Mouse (Mus musculus): ENCODE results near the gene Six1.
"Not testable (repeated sequence)": the region's sequence is repeated elsewhere in the genome, so short reads cannot be mapped to it uniquely, and the experiment has no call there.

Gene Six1

DNA sequence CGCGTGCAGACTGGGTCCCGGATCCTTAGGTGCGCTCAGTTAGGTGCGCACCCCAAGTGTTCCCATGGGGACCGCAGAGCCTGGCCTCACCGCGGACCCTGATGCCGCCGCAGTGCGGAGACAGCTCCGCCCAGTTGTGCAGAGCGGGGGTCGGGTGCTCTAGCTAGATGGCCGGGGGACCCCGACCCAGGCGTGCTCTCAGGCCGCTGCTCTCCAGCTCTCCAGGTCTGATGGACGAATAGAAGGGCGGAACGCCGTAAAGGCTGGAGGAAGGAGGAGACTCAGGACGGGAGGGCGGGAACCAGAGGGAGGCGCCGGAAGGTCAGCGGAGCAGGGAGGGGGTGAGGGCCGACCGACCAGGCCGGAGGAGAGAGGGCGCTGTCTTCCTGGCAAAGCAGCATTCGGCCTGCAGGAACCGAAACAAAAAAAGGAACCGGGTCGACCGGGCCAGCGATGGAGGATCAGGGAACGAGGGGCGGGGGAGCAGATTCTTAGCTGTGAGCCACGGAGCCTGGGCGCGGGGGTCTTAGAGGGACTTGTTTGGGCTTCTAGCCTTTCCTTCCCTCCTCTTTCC lies at the start of gene Six1:
Six1 (minus strand) TSS at position 220 of the 574 bp plus-strand sequence.
- no peak for DNase-seq (ENCODE audit: low read depth, low spot score)

DNA sequence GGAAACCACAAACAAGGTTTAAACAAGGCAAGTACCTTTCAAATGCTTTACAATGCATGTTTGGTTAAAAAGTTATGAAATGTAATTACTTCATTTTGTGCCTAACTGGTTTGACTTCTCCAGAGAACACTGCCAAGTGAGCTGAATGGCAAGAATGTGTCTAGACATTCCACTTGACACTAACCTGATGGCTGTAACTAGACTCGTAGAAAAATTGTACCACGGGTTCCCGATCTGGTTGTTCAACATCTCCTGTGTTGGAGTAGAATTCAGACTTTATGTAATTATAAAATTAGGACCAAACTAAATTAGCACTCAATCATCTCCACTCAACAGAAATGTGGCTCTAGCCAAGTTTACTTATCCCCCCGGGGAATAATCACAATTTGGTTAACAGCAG lies 44.9 kb upstream of the Six1 start:
- no peak for DNase-seq (ENCODE audit: low read depth, low spot score)

DNA sequence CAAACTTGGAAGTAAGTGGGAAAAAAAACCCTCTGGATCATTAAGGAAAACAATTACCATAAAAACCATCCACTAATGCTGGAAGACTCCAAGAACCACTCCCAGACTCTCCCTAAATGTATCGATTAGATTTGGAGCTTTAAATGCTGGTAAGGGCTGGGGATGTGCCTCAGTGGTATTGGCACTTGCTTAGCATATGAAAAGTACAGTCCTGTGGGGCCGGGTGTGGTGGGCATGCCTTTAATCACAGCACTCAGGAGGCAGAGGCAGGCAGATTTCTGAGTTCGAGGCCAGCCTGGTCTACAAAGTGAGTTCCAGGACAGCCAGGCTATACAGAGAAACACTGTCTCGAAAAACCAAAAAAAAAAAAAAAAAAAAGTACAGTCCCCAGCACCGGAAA lies 42.5 kb upstream of the Six1 start:
- not testable (repeated sequence) for DNase-seq (ENCODE audit: low read depth, low spot score)

DNA sequence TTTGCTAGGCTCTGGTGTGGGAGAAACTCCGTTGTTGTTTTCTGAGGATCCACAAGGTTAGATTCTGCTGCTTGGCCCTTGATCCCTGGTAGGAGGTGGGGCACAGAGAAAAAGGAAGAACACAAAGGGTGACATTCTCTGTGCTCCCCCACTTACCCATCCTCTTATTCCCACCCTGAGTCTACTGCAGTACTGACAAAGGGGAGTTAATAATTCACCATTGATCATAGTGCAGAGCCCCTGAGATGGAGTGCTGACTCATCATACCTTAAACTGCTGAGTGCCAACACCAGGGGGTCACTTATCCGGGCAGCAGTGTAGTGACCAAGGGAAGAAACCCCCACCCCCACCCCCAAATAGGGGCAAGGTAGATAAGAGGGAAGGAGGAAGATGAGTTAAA lies 40.9 kb upstream of the Six1 start:
- no peak for DNase-seq (ENCODE audit: low read depth, low spot score)

DNA sequence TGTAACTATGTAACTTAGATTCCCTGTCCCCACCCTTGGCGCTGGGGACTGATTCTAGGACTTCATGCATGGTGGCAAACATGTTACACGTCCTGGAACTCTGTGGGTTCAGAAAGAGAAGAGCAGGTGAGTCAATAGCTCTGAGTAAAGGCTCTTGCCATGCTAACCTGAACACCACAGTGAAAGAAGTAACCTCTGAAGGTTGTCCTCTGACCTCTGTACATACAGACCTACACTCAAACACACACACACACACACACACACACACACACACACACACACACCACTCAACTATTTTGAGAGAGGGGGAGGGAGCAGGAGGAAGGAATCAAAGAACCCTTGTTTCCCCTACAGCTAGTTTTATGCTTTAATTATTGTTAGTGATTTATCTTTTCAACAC lies 40.5 kb upstream of the Six1 start:
- no peak for DNase-seq (ENCODE audit: low read depth, low spot score)

DNA sequence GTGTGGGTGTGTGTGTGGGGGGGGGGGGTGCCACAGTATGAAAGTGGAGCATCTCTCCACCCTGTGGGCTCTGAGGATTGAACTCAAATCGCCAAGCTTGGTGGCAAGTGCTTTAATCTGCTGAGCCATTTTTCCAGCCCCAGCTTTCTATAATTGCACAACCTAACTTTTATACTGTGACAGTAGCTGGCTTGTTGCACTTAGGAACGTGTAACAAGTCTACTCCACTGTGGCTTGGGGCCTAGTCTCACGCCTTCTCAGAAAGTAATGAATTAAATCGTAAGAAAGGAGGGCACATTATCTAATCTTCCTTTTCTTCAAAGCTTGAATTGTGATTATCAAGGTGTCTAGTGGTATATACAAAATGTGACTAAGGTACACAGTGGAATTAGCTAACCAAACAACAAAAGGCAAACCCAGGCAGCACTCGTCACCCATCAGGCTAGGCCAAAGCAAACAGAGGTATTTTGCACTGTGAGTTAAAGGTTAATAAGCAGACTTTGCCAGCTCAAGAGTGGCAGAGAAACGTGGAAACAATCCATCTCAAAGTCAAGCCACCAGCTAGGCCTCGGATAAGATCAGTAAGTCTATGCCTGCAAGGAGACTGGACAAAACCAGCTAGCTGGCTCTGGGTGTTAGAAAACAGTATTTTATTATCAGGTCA lies 37.1 kb upstream of the Six1 start:
- DNase-seq (ENCODE audit: low read depth, low spot score), result no peak

DNA sequence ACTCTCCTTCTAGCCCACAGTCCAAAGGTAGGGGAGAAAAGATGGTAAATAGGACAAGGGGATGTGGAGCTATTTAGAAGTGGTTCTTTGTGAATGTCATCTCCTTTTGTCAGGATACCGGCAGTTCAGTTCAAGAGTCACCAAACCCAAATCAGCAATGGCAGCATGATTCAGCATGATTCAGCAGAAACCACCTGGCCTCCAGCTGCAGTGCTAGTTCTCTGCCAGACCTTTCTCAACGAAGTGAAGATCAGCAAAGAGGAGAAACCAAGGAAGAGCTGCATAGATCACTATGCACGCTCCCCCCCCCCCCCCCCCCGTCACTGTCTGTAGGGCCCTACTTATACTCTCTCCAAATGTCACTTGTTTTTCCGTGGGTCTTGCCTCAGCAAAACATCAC lies 35.2 kb upstream of the Six1 start:
- DNase-seq (ENCODE audit: low read depth, low spot score), result no peak

DNA sequence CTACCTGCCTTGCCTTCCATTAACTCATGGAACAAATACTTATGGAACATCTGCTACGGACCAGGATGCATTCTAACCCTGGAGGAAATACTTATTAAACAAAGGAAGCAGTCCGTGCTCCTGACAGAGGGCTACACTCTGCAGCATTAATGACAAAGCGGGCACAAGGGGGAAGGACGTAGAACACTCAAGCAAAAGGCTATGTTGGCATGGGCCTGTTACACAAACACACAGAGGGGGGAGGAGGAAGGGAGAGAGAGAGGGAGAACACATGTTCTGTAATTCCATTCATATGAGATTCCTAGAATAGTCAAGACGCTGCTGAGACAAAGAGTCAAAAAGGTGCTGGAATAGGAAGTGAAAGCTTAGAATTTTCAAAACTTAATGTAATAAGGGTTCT lies 34.8 kb upstream of the Six1 start:
- DNase-seq (ENCODE audit: low read depth, low spot score), result no peak

DNA sequence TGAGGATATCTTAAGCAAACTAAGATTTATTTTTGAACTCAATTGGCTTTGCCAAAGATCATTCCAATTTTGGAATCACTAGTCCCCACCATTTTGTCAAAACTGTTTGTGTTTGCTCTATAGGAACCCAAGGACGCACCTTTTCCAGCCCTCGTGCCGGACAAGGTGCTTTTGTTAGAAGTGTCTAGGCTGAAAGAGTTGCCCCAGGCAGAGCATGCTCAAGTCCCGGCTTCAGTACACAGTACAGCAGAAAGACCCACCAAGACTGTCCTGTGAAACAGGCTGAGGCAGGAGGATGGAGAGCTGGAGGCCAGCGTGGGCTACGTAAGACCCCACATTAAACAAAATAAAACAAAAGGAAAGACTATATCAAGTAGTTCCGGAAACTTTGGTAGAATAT lies 33.4 kb upstream of the Six1 start:
- DNase-seq (ENCODE audit: low read depth, low spot score), result no peak

DNA sequence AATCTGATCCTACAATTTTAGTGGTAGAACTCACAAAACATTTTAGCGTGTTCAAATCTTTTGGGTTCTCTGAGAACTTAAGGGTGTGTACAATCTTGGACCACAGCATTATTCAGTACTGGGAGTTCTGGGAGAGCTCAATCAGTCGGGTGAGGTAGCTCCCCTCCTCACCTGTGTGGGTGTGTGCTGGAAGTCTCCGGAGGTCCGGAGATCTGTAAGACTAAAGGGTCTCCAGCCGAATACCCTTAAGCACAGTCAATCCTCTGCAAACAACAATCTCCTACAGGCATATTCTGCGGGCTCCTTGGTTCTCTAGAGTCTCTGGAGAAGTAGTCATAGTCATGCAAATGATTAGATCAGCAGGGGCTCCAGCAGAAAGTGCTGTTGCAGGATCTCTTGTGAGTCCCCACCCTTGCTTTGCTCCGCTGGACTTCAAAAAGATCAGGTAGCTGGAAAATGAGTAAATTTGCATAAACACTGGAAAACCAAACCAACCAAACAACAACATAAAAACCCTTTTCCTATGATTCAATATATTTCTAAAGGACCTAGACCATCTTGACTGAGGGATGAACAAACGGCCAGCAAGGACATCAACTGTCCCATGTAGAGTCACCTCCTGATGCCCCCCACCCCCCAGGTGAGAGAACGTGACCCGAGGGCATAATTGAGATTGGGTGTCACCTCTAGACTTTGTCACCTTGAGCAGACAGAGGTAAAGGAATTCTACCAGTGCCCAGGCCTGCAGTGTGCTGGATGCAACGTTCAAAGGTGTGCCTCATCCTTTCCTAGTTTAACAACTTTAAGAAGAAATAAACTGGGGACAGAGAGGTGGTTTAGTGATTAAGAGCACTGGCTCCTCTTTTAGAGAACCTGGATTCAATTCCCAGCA lies 32.3 kb upstream of the Six1 start:
- no peak for DNase-seq (ENCODE audit: low read depth, low spot score)

DNA sequence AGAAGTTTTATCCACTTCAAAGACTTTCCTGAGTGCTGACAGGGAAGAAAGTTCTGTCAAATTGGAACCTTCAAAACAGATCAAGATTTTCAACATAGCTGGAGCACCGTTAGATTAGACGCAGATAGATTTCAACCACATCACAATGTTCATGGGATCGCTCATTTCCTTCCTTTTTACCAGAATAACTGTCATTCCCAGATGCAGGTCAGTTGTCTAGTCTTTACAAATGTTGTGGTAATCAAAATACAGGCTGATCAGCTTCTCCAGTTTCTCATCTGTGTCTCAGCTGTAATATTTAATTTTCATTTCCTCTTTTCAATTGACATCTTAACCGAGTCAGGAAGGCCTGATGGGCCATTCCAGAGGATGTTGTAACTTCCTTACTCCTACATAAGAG lies 30.1 kb upstream of the Six1 start:
- DNase-seq (ENCODE audit: low read depth, low spot score), result no peak

DNA sequence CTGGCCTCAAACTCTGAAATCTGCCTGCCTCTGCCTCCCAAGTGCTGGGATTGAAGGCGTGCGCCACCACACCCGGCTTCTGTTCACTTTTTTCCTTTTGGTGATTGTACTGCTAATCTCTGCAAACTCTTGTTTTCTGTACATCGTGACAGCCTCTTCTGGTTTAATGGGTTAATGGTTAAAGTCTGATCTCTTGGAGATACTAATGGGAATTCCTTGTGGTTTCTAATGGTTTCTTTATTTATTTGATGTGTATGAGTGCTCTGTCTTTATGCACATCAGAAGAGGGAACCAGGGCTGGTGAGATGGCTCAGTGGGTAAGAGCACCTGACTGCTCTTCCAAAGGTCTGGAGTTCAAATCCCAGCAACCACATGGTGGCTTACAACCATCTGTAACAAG lies 28.1 kb upstream of the Six1 start:
- DNase-seq (ENCODE audit: low read depth, low spot score), result not testable (repeated sequence)

DNA sequence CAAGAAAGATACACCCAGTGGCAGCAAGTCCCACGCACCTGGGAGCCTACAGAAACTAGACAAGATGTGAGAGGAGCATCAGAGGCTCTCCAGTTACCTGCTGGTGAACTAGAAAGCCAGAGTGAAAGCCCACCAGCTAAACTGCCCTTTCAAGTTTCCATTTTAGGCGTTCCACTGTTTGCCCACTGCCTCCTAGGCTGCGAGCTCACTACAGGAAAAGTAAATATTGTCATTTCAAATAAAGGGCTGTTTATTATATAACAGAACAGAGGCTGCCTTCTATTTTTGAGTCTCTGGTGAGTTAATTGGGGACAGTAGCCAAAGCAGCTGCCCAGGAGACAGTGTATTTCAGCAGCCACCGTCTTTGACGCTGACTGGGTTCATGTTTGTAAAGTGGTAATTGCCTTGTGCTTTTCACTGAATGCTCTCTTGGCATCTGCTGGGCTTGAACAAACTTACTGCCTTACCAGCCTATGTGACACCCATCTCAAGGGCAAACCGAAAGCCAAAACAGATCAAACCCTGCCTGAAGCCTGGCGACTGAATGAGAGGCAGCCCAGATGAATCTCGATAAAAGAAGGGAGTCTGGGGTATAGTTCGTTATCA lies 7.2 kb upstream of the Six1 start:
- DNase-seq (ENCODE audit: low read depth, low spot score), result no peak

DNA sequence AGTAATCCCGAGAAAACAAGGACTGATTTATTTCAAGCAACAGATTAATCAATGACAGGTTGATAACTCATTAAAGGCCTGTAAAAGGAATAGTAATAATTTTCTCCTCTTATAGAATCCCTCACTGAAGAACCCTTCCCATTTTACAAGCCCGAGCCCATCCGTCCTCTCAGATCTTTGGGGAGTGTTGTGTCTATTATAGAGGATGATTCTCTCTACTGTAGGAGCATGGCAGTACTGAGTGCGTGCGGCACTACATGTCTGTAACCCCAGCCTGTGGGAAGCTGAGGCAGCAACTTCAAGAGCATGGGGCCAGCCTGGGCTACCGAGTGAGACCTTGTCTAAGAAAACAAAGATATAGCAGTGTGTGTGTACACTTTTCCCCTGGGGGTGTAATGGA lies 3.8 kb upstream of the Six1 start:
- no peak for DNase-seq (ENCODE audit: low read depth, low spot score)

DNA sequence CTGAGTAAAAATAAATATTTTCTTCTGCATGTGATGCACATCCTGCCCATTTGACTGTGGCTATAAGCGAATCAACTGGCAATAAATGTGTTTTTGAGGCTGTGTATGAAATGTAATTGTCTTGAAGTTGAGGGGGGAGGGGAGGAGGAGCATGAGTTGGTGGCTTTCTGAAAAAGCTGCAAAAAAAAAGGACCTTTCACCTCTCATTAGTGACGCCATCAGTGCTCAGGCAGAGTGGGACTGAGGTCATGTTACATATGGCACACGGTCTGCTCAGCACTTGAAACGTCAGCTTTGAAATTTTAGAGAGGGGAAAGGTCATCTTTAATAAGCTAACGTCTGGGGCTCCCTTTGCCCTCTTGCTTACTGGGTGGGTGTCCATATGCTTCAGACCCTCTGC lies 1.8 kb upstream of the Six1 start:
- DNase-seq (ENCODE audit: low read depth, low spot score), result no peak

DNA sequence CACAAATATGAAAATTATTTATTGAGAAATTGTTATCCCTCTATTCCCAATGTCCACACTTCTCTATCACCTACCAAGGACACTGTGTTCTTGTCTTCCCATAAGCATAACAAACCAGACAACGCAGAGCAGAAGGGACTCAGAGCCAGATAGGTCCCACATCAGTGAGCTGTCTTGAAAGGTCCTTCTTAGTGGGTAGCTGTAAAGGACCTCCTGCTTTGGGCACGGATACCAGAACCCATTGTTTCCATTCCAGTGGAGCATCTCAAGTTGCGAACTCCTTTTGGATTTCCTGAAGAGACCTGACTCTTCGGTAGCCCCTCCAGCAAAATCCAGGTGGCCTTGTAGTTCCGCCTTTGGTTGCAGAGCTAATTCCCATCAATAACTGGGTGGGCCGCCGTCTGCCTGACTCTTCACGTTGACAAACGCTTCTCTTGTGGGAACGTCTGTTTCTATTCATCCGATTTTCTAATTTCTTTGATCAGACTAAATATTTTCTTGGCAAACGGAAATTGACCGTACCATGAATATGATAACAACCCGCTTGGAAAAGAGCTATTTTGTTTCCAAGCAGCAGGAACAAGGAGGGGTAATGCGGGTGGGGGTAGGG lies 994 bp upstream of the Six1 start:
- no peak for DNase-seq (ENCODE audit: low read depth, low spot score)

DNA sequence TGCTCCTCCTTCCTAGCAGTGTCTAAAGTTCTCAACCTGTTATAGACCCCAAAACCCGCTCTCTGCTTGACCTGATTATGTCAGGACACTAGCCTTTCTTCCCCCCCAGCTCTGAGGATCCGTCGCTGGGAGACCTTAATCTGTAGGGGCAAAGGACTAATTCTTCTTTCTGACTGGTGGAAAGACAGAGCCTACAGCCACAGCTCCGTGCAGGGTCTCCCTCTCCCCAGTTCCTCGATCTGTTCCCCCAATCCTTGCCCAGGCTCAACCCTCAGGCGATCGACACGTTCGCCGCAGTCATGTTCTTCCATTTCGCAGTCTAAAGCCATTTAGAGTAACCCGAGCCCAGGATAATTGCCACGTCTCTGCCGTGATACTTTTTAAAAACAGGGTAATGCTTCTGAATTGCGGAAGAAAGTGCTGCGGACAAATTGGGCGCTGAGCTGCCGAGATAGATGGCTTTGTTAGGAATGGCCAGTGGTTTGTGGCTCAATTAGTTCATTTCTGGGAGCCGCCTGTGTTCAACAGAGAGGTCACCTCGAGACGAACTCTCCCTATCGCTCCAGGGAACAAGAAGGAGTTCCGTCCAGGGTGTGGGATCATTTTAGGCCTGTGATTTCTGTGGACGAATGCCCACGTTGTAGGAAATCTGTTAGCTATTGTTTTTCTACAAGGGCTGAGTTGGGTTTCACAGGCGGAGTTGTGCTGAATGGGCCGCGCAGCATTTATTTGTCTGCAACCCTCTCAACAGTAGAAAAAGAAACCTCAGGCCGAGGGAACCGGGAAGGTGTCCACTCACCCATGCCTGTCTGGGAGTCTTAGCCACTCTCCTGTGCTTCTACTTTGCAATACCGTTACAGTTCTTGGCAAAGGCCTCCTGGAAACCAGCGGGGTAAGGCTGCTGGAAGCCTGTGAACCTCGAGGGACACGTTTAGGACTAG lies 766 bp downstream of the Six1 start:
- no peak for DNase-seq (ENCODE audit: low read depth, low spot score)

DNA sequence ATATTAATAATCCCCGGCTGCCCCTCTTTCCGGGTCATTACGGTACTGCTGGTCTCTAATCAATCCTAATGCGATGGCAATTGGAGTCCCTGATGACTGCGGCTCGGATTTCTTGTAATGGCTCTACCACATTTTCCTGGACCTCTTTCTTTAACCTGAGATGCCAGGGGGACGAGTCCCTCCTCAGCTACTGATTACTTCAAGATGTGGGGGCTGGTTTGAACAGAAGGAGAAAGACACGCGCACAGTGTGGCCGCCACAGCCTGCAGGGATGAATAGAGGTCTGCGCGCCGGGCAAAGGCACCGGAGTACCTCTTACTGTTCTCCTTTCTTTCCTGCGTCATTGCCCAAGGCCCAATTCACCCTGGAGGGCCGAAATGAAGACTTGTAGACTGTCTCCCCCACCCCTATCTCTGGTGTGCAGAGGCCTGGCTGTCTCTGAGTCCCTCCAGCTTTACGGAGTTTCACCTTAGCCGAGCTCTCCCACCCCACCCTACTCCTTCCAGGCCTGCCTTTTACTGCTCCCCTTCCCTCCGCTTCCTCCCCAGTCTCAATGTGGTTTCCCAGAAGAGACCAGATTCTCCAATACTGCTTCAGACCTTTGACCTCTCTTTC lies 1.5 kb downstream of the Six1 start:
- DNase-seq (ENCODE audit: low read depth, low spot score), result no peak

DNA sequence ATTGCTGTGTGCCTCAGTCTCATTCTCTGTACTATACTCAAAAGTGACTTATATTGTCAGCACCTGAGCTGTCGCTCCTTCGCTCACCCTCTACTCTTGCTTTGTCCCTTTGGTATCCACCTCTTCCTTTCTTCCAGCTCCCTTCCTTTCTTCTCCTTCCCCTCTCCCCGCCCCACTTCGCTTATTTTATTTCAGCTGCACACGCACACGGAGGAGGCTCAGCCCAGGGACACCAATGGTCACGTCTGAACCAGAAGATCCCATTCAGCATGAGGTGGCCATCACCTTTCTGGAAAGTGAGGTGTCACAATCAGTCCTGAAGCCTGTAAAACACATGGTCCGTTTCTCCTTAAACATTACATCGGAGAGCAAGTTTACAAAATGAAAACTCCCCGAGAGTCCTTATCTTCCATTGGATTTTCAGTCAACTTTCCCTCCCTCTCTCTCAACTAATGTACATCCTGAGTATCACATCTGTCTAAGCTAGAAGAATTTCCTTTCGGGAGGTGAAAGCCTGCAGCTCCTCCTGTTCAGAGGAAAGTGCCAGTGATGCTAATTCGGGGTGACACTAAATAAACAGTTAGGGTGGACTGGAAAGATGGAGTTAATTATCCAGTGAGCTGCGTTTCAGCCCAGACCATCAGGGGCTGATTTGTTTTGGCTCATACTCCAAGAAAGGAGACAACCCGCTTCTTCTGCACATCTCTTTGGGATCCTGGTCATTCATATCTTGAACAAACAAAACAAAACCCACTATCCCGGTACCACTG lies 2.7 kb downstream of the Six1 start:
- no peak for DNase-seq (ENCODE audit: low read depth, low spot score)

DNA sequence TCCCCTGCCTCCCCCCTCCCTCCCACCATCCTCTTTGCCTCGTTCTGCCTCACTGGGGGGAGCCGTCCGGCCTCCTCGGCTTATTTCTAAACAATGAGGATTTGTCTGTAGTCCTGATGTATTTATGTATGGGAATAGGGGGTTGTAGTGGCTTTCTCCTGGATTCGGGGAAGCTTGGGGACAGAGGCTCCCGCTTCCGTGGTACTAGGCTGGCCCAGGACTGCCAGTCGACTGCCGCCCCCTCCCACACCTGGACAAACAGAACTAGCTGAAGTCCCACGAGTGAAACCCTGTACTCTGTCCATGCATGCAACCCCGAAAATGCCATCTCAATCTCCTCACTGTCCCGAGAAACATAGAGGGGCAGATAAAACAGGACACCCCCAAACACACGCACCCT lies 3.4 kb downstream of the Six1 start:
- no peak for DNase-seq (ENCODE audit: low read depth, low spot score)
